Mouse (Mus musculus): ENCODE measurements around the gene Bola1. TPM values are rescaled to one million over a fixed set of nuclear protein-coding genes. Genes with fewer than 3 reads are reported as not detected.
"Not testable (repeated sequence)": the region's sequence is repeated elsewhere in the genome, so short reads cannot be mapped to it uniquely, and the experiment has no call there.

The Bola1 gene
- total RNA-seq, 2 experiments from 2014 or later: 23.3 to 28.3 TPM

DNA sequence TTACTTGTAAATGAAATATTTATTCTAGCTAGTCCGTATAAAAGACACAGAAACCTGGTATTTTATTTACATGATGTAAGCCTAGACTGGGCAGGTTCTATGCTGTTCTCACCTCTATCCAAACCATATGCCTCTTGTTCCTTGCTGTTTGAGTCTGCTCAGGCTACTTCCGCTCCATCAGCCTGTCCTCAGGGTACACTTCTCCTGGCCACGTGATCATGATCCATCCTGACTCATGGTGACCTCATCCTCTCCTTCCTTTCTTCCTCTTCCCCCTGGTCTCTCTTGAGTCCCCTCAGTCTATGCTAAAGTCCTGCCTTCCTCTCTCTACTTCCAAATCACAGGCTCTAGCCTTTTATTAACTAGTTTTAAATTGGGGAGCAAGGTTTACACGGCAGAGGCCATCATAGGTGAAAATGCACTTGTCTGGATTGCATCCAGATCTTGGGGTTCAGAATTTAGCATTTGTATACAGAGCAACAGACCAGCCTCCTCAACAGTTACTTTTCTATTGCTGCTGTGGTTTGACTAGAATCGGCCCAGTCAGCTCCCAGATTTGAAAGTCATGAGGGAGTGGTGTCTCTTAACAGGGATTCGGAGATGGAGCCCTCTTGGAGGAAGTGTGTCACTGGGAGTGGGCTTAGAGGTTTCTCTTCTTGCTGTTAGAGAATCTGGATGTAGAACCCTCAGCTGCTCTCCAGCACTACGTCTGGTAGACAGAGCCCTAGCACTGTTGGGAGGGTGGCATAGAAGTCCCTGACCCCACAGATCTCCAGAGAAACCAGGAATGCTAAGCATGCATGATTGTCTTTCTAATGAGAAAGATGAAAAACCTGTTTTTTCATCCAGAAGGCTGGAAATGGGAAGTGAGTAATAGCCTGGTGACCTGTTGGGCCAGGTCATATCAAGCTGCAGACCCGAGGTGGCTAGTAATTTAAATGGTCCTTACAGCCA is 7.5 kb upstream of the Bola1 start:
- DNase-seq: no peak

DNA sequence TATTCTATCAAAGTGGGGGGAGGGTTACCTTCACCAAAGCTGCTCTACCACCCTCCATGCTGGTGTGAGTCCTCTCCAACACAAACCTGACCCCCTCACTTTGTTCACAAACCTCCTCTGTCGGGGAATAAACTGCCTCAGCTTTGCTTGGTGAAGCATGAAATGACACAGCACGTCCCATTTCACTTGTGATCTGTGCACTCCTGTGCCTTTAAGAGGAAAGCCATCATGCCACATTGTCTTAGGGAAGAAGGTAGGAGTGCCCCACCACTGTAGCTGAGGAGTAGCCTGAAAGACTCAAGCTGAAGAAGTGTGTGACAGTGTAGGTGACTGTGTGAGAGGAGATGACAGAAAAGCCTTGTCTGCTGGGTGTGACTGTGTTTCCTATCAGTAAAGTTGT is 5.9 kb upstream of the Bola1 start:
- no peak for DNase-seq

DNA sequence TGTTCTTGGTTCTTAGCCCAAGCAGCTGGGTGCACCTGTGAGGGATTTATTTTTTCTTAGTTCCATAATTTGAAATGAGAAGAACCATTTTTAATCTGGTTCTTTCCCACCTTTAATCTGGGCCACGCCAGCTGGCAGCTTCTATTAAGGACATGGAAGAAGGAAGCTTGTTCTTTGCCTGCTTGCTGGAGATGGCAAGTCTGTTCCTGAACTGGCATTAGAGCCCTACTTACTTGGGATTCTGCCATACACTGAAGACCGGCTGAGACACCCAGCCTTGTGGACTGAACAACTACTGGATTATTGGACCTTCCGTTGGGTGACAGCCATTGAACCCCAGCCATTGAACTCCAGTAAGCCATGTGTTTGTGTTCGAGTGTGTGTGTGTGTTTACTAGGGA is 3.3 kb upstream of the Bola1 start:
- DNase-seq: no peak

DNA sequence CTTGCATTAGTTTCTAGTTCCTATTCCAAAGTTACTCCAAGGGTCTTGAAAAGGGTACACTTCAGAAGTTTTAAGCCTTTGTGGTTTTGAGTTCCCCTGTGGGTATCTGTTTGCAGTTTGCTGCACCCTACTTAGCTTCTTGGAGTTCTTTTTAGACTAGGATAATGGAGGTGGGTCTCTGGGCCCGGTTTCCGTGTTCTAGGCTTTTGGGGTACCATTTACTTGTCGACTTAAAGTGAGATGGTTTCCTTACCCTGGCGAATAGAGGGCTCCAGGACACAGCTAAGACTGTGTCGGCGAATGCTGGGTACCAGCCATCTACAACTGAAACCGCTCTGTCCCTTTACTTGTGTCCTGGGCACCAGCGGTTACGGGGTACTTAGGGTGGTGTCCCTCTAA is 2.1 kb upstream of the Bola1 start:
- no peak for DNase-seq

DNA sequence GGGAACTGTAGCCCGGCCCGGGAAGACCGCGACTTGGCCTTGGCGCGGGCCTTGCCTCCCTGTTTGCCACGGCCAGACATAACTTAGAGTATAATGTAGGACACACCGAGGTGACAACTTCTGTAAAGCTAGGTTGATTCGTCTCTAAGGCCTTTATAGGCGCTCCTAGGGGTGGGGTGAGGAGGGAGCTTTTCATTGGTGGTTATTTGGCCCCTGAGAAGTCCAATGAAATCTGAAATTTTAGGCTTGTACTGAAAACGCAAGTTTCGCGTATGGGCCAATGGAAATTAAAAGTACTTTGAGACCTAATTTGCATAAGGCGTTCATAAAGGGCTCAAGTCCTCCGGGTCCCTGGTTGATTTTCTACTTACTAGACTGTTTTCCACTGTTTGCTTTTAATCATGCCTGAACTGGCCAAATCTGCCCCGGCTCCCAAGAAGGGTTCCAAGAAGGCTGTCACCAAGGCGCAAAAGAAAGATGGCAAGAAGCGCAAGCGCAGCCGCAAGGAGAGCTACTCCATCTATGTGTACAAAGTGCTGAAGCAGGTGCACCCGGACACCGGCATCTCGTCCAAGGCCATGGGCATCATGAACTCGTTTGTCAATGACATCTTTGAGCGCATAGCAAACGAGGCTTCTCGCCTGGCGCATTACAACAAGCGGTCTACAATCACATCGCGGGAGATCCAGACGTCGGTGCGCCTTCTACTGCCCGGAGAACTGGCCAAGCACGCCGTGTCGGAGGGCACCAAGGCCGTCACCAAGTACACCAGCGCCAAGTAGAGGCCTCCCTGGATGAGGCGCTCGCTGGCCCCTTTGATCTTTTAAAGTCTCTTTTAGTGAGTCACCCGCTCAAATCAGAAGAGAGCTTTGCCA is 1.5 kb upstream of the Bola1 start, which contains the start of the genes Hist2h2ac and Hist2h2be:
Hist2h2ac (minus strand) TSS at position 116 of the 875 bp plus-strand sequence.
Hist2h2be (plus strand) TSS at position 355 of the 875 bp plus-strand sequence.
- peak; percentile 48 for DNase-seq

DNA sequence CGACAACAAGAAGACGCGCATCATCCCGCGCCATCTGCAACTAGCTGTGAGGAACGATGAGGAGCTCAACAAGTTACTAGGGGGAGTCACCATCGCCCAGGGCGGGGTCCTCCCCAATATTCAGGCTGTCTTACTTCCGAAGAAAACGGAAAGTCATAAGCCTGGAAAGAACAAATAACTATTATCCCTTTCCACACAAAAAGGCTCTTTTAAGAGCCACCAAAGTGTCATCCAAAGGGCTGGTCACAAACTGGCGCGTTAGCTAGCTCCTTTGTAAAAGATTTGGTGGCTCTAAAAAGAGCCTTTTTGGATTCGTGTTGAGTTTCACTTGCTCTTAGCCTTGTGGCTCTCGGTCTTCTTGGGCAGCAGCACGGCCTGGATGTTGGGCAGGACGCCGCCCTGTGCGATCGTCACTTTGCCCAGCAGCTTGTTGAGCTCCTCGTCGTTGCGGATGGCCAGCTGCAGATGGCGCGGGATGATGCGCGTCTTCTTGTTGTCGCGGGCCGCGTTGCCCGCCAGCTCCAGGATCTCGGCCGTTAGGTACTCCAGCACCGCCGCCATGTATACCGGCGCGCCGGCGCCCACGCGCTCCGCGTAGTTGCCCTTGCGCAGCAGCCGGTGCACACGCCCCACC is 739 bp upstream of the Bola1 start:
- not testable (repeated sequence) for DNase-seq

DNA sequence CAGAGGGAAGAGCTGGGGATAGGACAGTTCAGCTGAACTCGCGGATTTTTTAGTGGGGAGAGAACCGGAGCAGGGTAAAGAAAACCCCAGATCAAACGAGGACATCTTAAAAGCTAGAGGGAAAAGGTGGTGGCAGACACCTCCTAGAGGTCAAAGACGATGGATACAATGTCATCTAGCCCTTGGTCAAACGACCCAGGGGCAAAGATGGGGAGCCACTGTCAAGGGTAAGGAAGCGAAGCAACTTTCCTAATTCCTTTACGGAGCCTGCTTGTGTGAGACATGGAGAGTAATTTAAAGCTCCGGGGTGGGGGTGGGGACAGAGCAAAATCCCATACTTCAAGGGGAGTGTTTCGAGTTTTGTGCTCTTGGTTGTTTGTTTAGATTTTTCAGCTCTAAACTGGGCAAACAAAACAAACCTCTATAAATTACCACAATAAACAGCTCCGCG is 293 bp downstream of the Bola1 start:
- no peak for DNase-seq

DNA sequence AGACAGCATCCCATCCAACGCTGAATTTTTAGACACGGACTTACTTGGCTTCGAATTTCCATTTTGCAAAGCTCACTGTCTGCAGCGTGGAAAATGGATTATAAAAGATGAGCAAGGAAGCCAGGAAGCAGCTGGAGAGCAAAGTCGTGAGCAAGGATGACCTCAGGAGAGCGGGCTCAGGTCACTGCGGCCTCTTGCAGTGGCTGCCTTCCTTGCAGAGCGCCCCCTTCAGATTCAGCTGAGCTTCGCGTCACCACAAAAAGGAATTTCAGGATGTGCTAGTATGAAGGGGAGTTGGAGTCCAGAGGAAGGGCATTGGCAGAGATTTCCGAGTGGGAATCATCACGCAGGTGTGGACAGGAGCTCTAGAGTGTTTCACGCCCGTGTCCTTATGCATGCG is 10.3 kb downstream of the Bola1 start:
- DNase-seq: peak; percentile 34

DNA sequence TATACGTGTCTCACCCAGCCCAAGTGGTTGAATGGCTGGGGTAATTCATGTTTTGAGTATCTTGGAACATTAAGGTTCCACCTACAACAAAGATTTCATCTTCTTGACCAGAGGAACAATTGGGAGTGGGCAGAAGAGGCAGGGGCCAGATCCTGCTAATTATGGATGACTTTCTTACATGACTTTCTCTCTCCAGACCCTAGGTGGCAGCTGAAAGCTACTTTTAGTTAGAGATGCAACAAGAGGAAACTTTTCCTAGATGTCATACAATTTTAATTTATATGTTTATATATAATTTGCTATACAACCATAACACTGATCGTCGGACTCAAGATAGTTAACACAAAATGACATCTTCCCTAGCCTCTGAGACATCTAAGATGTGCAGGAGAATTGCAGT is 11.7 kb downstream of the Bola1 start:
- DNase-seq: no peak

DNA sequence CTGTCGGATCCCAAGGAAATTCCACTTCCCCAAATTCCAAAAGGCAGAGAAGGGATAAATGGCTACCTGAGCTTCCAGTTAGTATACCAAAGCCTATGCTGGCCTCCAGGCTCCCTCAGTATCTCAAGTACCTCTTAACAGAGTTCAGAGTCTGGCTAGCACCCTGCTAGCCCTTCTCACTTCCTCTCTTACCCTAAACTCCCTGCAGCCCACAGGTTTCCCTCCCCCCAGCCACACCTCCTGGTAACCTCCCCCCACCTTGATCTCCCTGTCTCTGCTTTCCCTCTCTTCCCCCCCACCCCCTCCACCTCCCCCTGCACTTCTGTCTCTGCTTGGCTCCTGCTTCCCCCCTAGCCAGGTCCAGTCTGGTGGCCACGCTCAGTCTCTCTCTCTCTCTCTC is 19.8 kb downstream of the Bola1 start:
- no peak for DNase-seq

DNA sequence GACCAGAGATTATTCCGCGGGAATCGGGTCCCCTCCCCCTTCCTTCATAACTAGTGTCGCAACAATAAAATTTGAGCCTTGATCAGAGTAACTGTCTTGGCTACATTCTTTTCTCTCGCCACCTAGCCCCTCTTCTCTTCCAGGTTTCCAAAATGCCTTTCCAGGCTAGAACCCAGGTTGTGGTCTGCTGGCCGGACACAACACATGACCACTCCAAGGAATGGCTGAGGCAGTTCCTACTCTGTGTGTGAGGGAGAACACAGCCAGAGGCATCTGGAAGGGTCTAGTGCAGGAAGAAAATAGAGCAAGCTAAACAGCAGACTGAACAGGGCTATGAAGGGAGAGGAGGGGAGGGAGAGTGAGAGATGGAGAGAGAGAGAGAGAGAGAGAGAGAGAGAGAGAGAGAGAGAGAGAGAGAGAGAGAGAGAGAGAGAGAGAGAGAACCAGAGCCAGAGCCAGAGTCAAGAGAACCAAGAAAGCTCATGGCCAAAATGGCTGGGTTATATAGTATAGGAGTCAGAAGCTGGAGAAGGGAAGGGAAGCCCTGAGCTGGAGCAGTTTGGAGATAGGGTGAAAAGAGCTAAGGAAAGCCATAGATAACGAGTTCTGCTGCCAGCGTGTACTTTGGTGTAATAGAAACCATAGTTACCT is 20.8 kb downstream of the Bola1 start:
- not testable (repeated sequence) for DNase-seq

DNA sequence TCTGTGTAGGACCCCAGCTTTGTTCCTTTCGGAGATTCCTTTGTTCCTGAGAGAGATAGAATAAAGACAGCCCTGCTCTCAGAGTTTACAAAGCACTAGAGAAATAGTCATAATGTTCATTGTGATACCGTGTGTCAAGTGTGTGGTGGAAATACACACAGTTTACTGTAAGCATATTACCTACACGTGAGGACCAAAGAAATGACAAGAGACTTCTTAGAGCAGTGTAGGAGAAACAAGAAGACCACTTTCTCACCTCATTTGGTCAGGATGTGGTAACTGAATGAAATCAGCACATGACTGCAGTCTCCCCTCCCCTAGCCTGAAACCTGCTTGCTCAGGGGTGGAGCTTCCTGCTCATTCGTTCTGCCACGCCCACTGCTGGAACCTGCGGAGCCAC is 21.3 kb downstream of the Bola1 start:
- DNase-seq: no peak

DNA sequence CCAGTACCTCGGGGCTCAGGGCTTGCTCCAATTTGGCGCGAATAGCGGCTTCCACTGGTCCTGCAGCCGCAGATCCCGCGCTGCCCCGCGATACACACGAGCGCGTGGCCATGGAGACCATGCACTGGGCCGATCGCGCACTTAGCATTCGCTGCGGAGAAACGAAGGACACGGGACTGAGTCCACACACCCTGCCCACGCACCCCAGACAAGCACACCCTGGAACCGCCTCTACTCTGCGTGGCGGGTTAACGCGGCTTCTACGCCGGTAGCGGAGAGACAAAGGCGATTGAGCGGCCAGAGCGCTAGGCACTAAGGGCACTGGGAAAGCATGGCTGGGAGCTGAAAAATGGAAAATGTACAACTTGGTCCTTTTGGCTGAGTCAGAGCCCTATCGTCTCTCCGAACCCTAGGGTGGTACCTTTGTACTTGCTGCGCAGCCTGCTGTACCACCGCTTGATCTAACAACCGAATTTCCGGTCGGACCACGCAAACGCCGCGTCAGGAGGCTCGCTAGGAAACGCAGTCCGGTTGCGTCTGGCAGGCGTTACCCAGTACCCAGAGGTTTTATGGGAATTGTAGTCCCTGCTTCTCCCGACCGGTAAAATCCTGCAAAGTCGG is 22.3 kb downstream of the Bola1 start:
- DNase-seq: peak; percentile 79

DNA sequence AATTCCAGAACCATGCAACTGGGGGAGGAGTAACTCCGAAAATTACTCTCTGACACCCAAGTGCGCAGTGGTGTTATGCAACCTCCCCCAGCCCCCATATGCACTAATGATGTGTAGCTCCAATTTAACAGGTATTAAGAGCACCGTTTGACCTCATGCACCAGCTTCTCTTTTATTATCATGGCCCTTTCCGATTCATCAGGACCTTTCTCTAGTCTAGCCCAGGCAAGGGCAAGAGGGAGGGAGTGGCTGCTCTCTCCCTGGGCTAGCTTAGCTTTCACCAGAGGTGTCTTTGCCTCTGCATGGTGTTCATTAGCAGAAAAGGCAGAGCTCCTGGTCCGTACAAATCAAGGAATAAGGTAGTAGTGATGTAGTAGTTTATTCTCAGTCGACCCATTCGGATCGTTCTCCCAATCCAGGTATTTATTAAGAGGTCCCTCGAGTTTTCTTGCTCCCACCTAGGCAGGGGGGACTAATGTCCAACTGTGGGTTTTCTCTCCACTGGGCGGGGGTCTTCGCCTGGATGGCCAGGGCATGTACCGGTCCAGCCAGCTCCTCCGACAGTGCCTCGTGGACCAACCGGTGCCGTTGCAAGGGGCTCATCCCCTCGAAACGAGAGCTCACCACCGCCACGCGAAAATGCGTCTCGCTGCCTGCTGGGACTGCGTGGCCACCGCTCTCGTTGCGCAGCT is 22.9 kb downstream of the Bola1 start:
- DNase-seq: no peak

DNA sequence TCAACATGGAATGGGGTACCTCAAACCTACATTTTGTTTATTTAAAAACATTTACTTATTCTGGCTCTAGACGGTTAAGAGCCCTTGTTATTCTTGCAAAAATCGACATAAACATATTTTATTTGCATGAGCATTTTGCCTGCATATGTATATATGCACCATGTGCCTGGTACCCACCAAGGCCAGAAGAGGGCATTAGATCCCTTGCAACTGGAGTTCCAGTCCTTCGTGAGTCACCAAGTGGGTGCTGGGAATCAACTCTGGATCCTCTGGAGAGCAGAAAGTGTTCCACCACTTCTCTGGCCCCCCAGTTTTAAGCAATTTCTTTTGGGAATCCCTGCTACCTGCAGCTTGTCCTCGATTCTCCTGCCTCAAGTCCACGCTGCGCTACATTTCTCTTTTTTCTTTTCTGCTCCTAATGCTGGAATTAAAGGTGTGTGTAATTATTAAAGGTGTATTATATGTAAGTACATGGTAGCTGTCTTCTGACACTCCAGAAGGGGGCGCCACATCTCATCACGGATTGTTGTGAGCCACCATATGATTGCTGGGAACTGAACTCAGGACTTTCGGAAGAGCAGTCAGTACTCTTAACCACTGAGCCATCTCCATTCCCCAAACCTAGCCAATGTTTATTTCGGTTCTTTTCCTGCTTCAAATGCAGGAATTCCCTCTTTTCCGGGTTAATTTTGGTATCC is 23.7 kb downstream of the Bola1 start:
- DNase-seq: no peak

DNA sequence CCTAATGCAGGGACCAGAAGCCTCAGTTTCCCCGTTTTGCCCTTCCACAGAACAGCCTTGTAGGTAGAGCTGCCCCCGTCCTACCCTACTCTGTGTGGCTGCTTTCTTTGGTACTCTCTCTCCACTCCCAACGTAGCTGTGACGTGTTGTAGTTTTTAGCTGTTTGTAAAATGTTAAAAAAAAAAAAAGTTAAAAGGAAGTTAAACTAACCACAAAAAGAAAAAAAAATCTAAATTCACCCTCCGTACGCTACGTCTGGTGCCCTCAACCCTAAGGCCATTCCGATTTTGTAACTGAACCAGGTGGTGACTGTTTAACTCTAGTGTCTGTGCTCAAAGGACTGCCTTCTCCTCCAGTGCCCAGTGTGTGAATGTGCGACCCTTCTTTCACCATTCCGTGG is 24.5 kb downstream of the Bola1 start:
- DNase-seq: no peak

DNA sequence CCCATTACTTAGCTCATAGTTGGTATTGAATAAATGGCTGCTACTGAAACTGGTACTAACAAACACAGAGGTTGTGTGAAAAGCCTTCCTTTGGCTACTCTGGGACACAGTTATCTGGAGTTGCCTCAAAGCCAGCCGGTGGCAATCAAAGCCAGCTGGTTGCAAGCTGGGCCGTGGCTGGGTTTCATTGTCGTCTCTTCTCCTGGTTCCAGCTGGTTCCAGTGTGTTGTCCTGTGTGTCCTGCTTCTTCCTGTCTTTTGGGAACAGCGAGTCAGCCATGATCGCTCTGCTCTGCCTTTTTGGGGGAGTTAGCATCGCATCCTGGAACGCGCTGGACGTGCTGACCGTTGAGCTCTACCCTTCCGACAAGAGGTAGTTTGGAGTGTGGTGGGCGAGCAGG is 26.5 kb downstream of the Bola1 start:
- DNase-seq: no peak

DNA sequence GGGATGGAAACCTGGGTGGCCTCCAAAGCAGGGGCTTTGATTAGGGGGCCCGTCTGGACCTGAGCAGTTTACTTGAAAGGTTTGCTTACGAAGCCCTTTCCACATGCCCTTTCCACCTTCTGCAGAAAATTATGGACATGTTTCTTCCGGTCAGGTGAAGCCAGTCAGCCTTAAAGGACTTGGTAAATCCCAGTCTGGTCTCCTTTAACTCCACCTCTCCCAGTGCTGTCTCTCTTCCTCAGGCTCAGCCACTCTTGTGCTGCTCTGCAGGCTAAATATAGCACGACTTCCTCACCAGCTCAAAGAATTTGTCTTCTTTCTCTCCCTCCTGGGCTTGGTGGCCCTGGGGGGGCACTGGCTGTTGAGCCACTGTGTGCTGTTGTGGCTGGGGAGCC is 37.1 kb downstream of the Bola1 start:
- DNase-seq: no peak

DNA sequence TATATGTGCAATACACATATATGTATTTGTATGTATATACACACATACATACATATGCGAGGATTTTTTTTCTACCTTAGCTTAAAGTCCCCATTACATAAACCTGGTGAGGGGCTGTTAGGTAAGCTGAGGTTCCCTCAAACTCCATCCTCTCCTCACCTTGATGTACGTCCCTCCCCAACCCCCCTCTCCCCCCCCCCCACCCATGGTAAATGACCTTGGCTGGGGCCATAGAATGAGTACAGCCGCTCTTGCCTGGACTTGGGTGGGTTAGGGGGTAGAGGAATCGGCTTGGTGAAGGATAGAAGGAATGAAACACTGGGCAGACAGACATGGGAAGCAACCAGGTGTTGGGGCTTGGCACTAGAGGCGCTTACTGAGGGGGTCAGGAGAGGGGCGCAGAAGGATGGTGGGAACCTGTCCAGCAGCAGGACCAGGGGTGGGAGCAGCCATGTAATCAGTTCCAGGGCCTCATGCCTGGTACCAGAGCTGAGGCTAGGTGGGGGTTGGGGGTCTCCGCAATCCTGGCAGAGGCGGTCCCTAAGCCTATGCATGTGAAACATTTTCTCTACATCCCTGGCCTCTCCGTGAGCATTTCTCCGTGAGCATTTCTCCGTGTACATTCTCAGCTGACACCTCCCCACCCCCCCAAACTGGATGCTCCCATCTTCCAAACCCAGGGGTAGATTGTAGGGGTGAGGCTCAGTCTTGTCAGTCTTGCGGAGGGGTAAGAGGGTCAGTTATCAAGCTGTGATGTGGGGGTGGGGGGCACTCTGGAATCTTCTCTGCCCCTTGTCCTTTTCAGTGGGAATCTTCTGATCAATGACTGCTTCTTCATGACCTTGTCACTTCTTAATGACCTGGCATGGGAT is 37.8 kb downstream of the Bola1 start:
- DNase-seq: no peak

All from gastrocnemius, postnatal 10 days (tissue).